Mouse (Mus musculus): ENCODE measurements at regions not wholly inside any gene's neighbourhood (a gene's known extent, or its start where the extent isn't known, plus 50 kb on each side); places are given as distances from the start of the nearest gene placed in this dataset.
A peak's percentile ranks its signal among the peaks of the same experiment; 100 is the strongest.

GRCm38 (mm10) chr7:55332028-55332427 is 435.9 kb upstream of the Siglech start:
- intact Hi-C loops (cut with DNase I): no loop called here
- no peak for DNase-seq (ENCODE audit: low spot score in 2 of 2)

- DNase-seq (ENCODE audit: low spot score in 2 of 2): peak in 1 of 2 experiments; percentile 9
- intact Hi-C loops (cut with DNase I): no loop called here
Measured at GRCm38 (mm10) chr7:55339879-55340278, 428.1 kb upstream of the Siglech start.
